Mouse (Mus musculus): ENCODE results near the gene Gm45062.

- TF ChIP-seq MYC (IDR thresholded peaks at IDR 0.05; ENCODE audit: low read depth, low read length) (peak; percentile 93), POLR2AphosphoS2 (IDR thresholded peaks at IDR 0.05; ENCODE audit: low read depth, low read length) (no peak), CTCF (conservative IDR thresholded peaks at IDR 0.05 in 1 of 2, IDR thresholded peaks at IDR 0.05 in 1 of 2; ENCODE audit: low read depth in 2 of 2, low read length in 2 of 2) (no peak)
These were observed 40.0 kb downstream of the Gm45062 start for GRCm38 (mm10) chr6:8299066-8299863.
